Mouse (Mus musculus) neural tube, embryonic 13.5 days (tissue): Measurements from ENCODE around the gene Rtel1. TPM values are rescaled to one million over a fixed set of nuclear protein-coding genes. Genes with fewer than 3 reads are reported as not detected.

Experiments used
- ATAC-seq: fragments of 200-750 bp; cut with Nextera tagmentation; 2 replicates; pipeline ENCODE4 v1.8.0; 2017; ENCODE audit warnings: low read depth, mild to moderate bottlenecking, moderate TSS enrichment, moderate library complexity
- H3K27ac ChIP-seq: fragments of 300-500 bp; sonication (generic); replicated peaks from 2 replicates; pipeline ENCODE4 v1.5.1; 2015; ENCODE audit warnings: moderate library complexity, mild to moderate bottlenecking, inconsistent platforms
- H3K27me3 ChIP-seq: fragments of 300-500 bp; sonication (generic); 2 replicates; pipeline ENCODE4 v1.6.1; 2015; ENCODE audit warnings: mild to moderate bottlenecking, inconsistent platforms
- H3K36me3 ChIP-seq: fragments of 300-500 bp; sonication (generic); 2 replicates; pipeline ENCODE4 v1.6.1; 2015; ENCODE audit warnings: mild to moderate bottlenecking, inconsistent platforms
- H3K4me1 ChIP-seq: fragments of 300-500 bp; sonication (generic); replicated peaks from 2 replicates; pipeline ENCODE4 v1.6.1; 2015; ENCODE audit warnings: inconsistent platforms
- H3K4me2 ChIP-seq: fragments of 300-500 bp; sonication (generic); 2 replicates; pipeline ENCODE4 v1.6.1; 2015; ENCODE audit warnings: inconsistent platforms, mild to moderate bottlenecking, moderate library complexity
- H3K4me3 ChIP-seq: fragments of 300-500 bp; sonication (generic); 2 replicates; pipeline ENCODE4 v1.5.1; 2015; ENCODE audit warnings: mild to moderate bottlenecking, inconsistent platforms
- H3K9ac ChIP-seq: fragments of 300-500 bp; sonication (generic); 2 replicates; pipeline ENCODE4 v1.6.1; 2015; ENCODE audit warnings: moderate library complexity, mild to moderate bottlenecking, inconsistent platforms
- H3K9me3 ChIP-seq: fragments of 300-500 bp; sonication (generic); 2 replicates; pipeline ENCODE4 v1.6.1; 2016; ENCODE audit warnings: inconsistent platforms
- WGBS: fragments of 180-500 bp; shearing (Covaris S2); methylation state at CpG from one replicate; pipeline ENCODE4 v1.1.7; 2015; 5-methylcytosine and 5-hydroxymethylcytosine counted together
- polyA plus RNA-seq: library from polyadenylated mRNA; unstranded; fragments of >200 nt; fragmentation: Nextera tagmentation; extraction: Ambion mirVana; gene quantifications from 2 replicates; pipeline ENCODE4 v1.2.1, GENCODE M21; 2015

Gene Rtel1
- polyA plus RNA-seq, 1 experiment from 2014 or later, result 28.8 TPM

GRCm38 (mm10) chr2:181302041-181302440 lies 17.5 kb upstream of the Rtel1 start:
- Histone ChIP-seq H3K9me3 (no peaks in the 10 kb centered on the region), H3K27me3 (peaks cover 5% of the 10 kb centered on the region; the same call in 1 of the 2 replicates), H3K9ac (no peak overlapping the region), H3K4me2 (no peak overlapping the region), H3K4me3 (no peak overlapping the region), H3K27ac (no peak overlapping the region), H3K36me3 (peaks cover 50% of the 10 kb centered on the region), H3K4me1 (peaks cover 2% of the 10 kb centered on the region; the same call in 1 of the 2 replicates)
- no peak for ATAC-seq
- 41% methylated on average over 3 of the region's 3 CpGs for WGBS

GRCm38 (mm10) chr2:181304944-181305343 lies 14.6 kb upstream of the Rtel1 start:
- Histone ChIP-seq H3K36me3 (peaks cover 73% of the 10 kb centered on the region), H3K27ac (no peak overlapping the region), H3K4me1 (peaks cover 8% of the 10 kb centered on the region), H3K9ac (no peak overlapping the region), H3K4me2 (no peak overlapping the region), H3K9me3 (no peaks in the 10 kb centered on the region), H3K4me3 (no peak overlapping the region), H3K27me3 (peaks cover 11% of the 10 kb centered on the region; the same call in 1 of the 2 replicates)
- ATAC-seq, result no peak
- 89% methylated on average over 1 of the region's 1 CpGs for WGBS

GRCm38 (mm10) chr2:181307144-181307804 lies 12.3 kb upstream of the Rtel1 start:
- Histone ChIP-seq H3K4me1 (peaks cover 23% of the 10 kb centered on the region), H3K9ac (no peak overlapping the region), H3K4me3 (no peak overlapping the region), H3K27me3 (peaks cover 11% of the 10 kb centered on the region; the same call in 1 of the 2 replicates), H3K9me3 (no peaks in the 10 kb centered on the region), H3K36me3 (peaks cover 56% of the 10 kb centered on the region), H3K27ac (no peak overlapping the region), H3K4me2 (no peak overlapping the region)
- peak; percentile 55; the same call in 1 of the 2 replicates for ATAC-seq
- whole genome bisulfite sequencing, result 11% methylated on average over 30 of the region's 30 CpGs

GRCm38 (mm10) chr2:181312435-181312834 lies 7.1 kb upstream of the Rtel1 start:
- Histone ChIP-seq H3K4me3 (peak overlapping the region; percentile 71), H3K27me3 (0 out of 2 replicates have a peak, but pooled peaks cover 17% of the 10 kb centered on the region), H3K4me1 (peaks cover 32% of the 10 kb centered on the region), H3K9me3 (no peaks in the 10 kb centered on the region), H3K36me3 (peaks cover 19% of the 10 kb centered on the region), H3K4me2 (peak overlapping the region; percentile 80), H3K9ac (peak overlapping the region; percentile 94), H3K27ac (peak overlapping the region; percentile 96; the same call in 1 of the 2 replicates)
- 63% methylated on average over 3 of the region's 3 CpGs for WGBS
- no peak for ATAC-seq

- Histone ChIP-seq H3K27ac (peak overlapping the region; percentile 96), H3K36me3 (peaks cover 14% of the 10 kb centered on the region)
- 19% methylated on average over 5 of the region's 5 CpGs for WGBS
Observed at GRCm38 (mm10) chr2:181313006-181313343, 6.6 kb upstream of the Rtel1 start.

GRCm38 (mm10) chr2:181313344-181314079 lies 6.0 kb upstream of the Rtel1 start:
- Histone ChIP-seq H3K27ac (peak overlapping the region; percentile 96), H3K9me3 (no peaks in the 10 kb centered on the region), H3K27me3 (0 out of 2 replicates have a peak, but pooled peaks cover 12% of the 10 kb centered on the region), H3K36me3 (peaks cover 8% of the 10 kb centered on the region), H3K4me3 (peak overlapping the region; percentile 71), H3K4me2 (peak overlapping the region; percentile 80), H3K9ac (peak overlapping the region; percentile 94), H3K4me1 (peaks cover 30% of the 10 kb centered on the region)
- under 1% methylated on average over 35 of the region's 35 CpGs for WGBS
- peak; percentile 70 for ATAC-seq

More at GRCm38 (mm10) chr2:181313006-181313343, 6.6 kb upstream of the Rtel1 start:
- Histone ChIP-seq H3K4me1 (peaks cover 30% of the 10 kb centered on the region), H3K4me2 (peak overlapping the region; percentile 80), H3K9me3 (no peaks in the 10 kb centered on the region), H3K9ac (peak overlapping the region; percentile 94), H3K27me3 (0 out of 2 replicates have a peak, but pooled peaks cover 17% of the 10 kb centered on the region), H3K4me3 (peak overlapping the region; percentile 71)
- no peak for ATAC-seq

GRCm38 (mm10) chr2:181314080-181314810 lies 5.3 kb upstream of the Rtel1 start, which contains the start of gene Stmn3:
TSS of gene Stmn3 (minus strand) at chr2:181314500.
- H3K27me3 ChIP-seq, result 0 out of 2 replicates have a peak, but pooled peaks cover 11% of the 10 kb centered on the region
- peak within 1 kb of the TSS; percentile 80 for H3K4me2 ChIP-seq
- peak within 1 kb of the TSS; percentile 71 for H3K4me3 ChIP-seq
- H3K4me1 ChIP-seq, result peaks cover 34% of the 10 kb centered on the region
- WGBS, result 2% methylated on average over 19 of the region's 23 CpGs
- H3K9me3 ChIP-seq, result no peaks in the 10 kb centered on the region
- peak within 1 kb of the TSS; percentile 94 for H3K9ac ChIP-seq
- 0 out of 2 replicates have a peak, but pooled peaks cover 1% of the 10 kb centered on the region for H3K36me3 ChIP-seq
- peak within 1 kb of the TSS; percentile 96 for H3K27ac ChIP-seq
- peak; percentile 93 for ATAC-seq

- H3K9ac ChIP-seq, result peak overlapping the region; percentile 67
- 0 out of 2 replicates have a peak overlapping the region, but pooled peaks have one; percentile 75 for H3K27ac ChIP-seq
- peaks cover 32% of the 10 kb centered on the region for H3K36me3 ChIP-seq
- H3K4me3 ChIP-seq, result peak overlapping the region; percentile 66
- 0 out of 2 replicates have a peak, but pooled peaks have one; percentile 8 for ATAC-seq
- WGBS, result 15% methylated on average over 7 of the region's 7 CpGs
- H3K4me1 ChIP-seq, result peaks cover 17% of the 10 kb centered on the region
- peak overlapping the region; percentile 75 for H3K4me2 ChIP-seq
- no peaks in the 10 kb centered on the region for H3K9me3 ChIP-seq
- H3K27me3 ChIP-seq, result 0 out of 2 replicates have a peak, but pooled peaks cover 11% of the 10 kb centered on the region
Observed at GRCm38 (mm10) chr2:181320103-181320499, 562 bp downstream of the Rtel1 start.

GRCm38 (mm10) chr2:181322136-181322535 lies 2.6 kb downstream of the Rtel1 start:
- WGBS, result 63% methylated on average over 5 of the region's 5 CpGs

GRCm38 (mm10) chr2:181326098-181326497 lies 6.6 kb downstream of the Rtel1 start:
- H3K4me3 ChIP-seq, result no peak overlapping the region
- no peak overlapping the region for H3K9ac ChIP-seq
- H3K27ac ChIP-seq, result no peak overlapping the region
- H3K4me2 ChIP-seq, result no peak overlapping the region
- no peaks in the 10 kb centered on the region for H3K4me1 ChIP-seq
- no peaks in the 10 kb centered on the region for H3K27me3 ChIP-seq
- WGBS, result 88% methylated on average over 2 of the region's 2 CpGs
- no peak for ATAC-seq
- no peaks in the 10 kb centered on the region for H3K9me3 ChIP-seq
- H3K36me3 ChIP-seq, result peaks cover 88% of the 10 kb centered on the region

More at GRCm38 (mm10) chr2:181322136-181322535, 2.6 kb downstream of the Rtel1 start:
- Histone ChIP-seq H3K27me3 (0 out of 2 replicates have a peak, but pooled peaks cover under 1% of the 10 kb centered on the region), H3K4me3 (no peak overlapping the region), H3K9ac (no peak overlapping the region), H3K4me2 (no peak overlapping the region), H3K4me1 (peaks cover 17% of the 10 kb centered on the region), H3K36me3 (peaks cover 51% of the 10 kb centered on the region), H3K27ac (no peak overlapping the region), H3K9me3 (no peaks in the 10 kb centered on the region)
- no peak for ATAC-seq

GRCm38 (mm10) chr2:181332542-181332941 lies 13.0 kb downstream of the Rtel1 start:
- Histone ChIP-seq H3K4me1 (no peaks in the 10 kb centered on the region), H3K4me2 (no peak overlapping the region), H3K9me3 (no peaks in the 10 kb centered on the region), H3K27me3 (no peaks in the 10 kb centered on the region), H3K36me3 (peaks cover 84% of the 10 kb centered on the region), H3K9ac (no peak overlapping the region), H3K4me3 (no peak overlapping the region), H3K27ac (no peak overlapping the region)
- ATAC-seq, result no peak
